Mouse (Mus musculus) thymus, adult 2 months (tissue): ENCODE data around the gene Eef1a1.

Experiments
- CTCF ChIP-seq: fragments of 200-500 bp; IDR thresholded peaks from 2 replicates; pipeline ENCODE4 v1.5.1; 2012; ENCODE audit warnings: mild to moderate bottlenecking, control low read depth, low read length, moderate library complexity, borderline replicate concordance; ENCODE audit not compliant: control insufficient read depth, poor library complexity, insufficient read depth; ENCODE audit errors: extremely low read depth
- POLR2A ChIP-seq: fragments of 200-500 bp; IDR thresholded peaks from 2 replicates; pipeline ENCODE4 v1.6.1; 2012; ENCODE audit warnings: mild to moderate bottlenecking, low read length, control low read depth, moderate library complexity; ENCODE audit not compliant: control insufficient read depth, poor library complexity, insufficient read depth; ENCODE audit errors: extremely low read depth

- TF ChIP-seq CTCF: no peak
- no peak for TF ChIP-seq POLR2A
Measured at GRCm38 (mm10) chr9:78503223-78504079, 14.5 kb upstream of the Eef1a1 start.
